Comparison of ENCODE assay signal across 8 mouse cellular contexts in genomic region chr6:29853213-29853899, GRCm38 (mm10).
DNase-seq lines count a peak whose midpoint lies in the region; ATAC-seq and TF ChIP-seq lines count a peak whose summit lies in the region.

No protein-coding gene starts in this region.

- H3K4me2 ChIP-seq in embryonic facial prominence, embryonic 15.5 days (replicated peaks) = peak overlapping the region; percentile 45
- peak overlapping the region; percentile 39 for H3K4me2 ChIP-seq in kidney, embryonic 14.5 days (replicated peaks; ENCODE audit: low read depth, low read length)
- peak overlapping the region; percentile 38 for H3K4me2 ChIP-seq in limb, embryonic 14.5 days (replicated peaks; ENCODE audit: low read depth, low read length, severe bottlenecking)
- peak overlapping the region; percentile 48 for H3K4me2 ChIP-seq in myocyte (ENCODE audit: low read depth)
- H3K4me2 ChIP-seq in stomach, embryonic 14.5 days (replicated peaks; ENCODE audit: low read depth, low read length) = peak overlapping the region; percentile 33

- no peaks in the 10 kb centered on the region for H3K36me3 ChIP-seq in embryonic facial prominence, embryonic 15.5 days
- no peaks in the 10 kb centered on the region for H3K36me3 ChIP-seq in heart, embryonic 10.5 days
- H3K36me3 ChIP-seq in kidney, embryonic 14.5 days (ENCODE audit: control insufficient read depth, insufficient read depth, low read length) = no peaks in the 10 kb centered on the region
- no peaks in the 10 kb centered on the region for H3K36me3 ChIP-seq in limb, embryonic 14.5 days (ENCODE audit: control insufficient read depth, insufficient read depth, low read length)
- no peaks in the 10 kb centered on the region for H3K36me3 ChIP-seq in myocyte (ENCODE audit: control insufficient read depth, insufficient read depth)
- no peaks in the 10 kb centered on the region for H3K36me3 ChIP-seq in stomach, embryonic 14.5 days (ENCODE audit: control insufficient read depth, insufficient read depth, low read length)

- H3K9me3 ChIP-seq in embryonic facial prominence, embryonic 15.5 days (replicated peaks) = no peaks in the 10 kb centered on the region
- H3K9me3 ChIP-seq in heart, embryonic 10.5 days = no peaks in the 10 kb centered on the region
- no peaks in the 10 kb centered on the region for H3K9me3 ChIP-seq in kidney, embryonic 14.5 days (ENCODE audit: control insufficient read depth, low read length)
- H3K9me3 ChIP-seq in limb, embryonic 14.5 days (ENCODE audit: control insufficient read depth, low read length) = no peaks in the 10 kb centered on the region
- H3K9me3 ChIP-seq in stomach, embryonic 14.5 days (ENCODE audit: control insufficient read depth, low read depth, low read length) = no peaks in the 10 kb centered on the region

- no peaks in the 10 kb centered on the region for H3K27me3 ChIP-seq in embryonic facial prominence, embryonic 15.5 days
- H3K27me3 ChIP-seq in heart, embryonic 10.5 days (ENCODE audit: insufficient read depth, poor library complexity, severe bottlenecking) = no peaks in the 10 kb centered on the region
- H3K27me3 ChIP-seq in kidney, embryonic 14.5 days (ENCODE audit: control insufficient read depth, insufficient read depth, low read length) = no peaks in the 10 kb centered on the region
- no peaks in the 10 kb centered on the region for H3K27me3 ChIP-seq in limb, embryonic 14.5 days (ENCODE audit: control insufficient read depth, insufficient read depth, low read length)
- H3K27me3 ChIP-seq in myocyte (ENCODE audit: control insufficient read depth, insufficient read depth, insufficient read length) = no peaks in the 10 kb centered on the region
- H3K27me3 ChIP-seq in stomach, embryonic 14.5 days (ENCODE audit: control insufficient read depth, insufficient read depth, low read length) = no peaks in the 10 kb centered on the region

- H3K27ac ChIP-seq in bone marrow macrophage, adult 2 months (ENCODE audit: insufficient read depth, low read depth, low read length) = no peak overlapping the region
- H3K27ac ChIP-seq in embryonic facial prominence, embryonic 15.5 days (replicated peaks) = no peak overlapping the region
- H3K27ac ChIP-seq in heart, embryonic 10.5 days = peak overlapping the region; percentile 74
- H3K27ac ChIP-seq in kidney, embryonic 14.5 days (ENCODE audit: low read depth, low read length) = no peak overlapping the region; the same call in 1 of the 2 replicates
- no peak overlapping the region for H3K27ac ChIP-seq in limb, embryonic 14.5 days (replicated peaks; ENCODE audit: low read depth, low read length)
- peak overlapping the region; percentile 76; the same call in 1 of the 2 replicates for H3K27ac ChIP-seq in stomach, embryonic 14.5 days (ENCODE audit: low read length)

- no peaks in the 10 kb centered on the region for H3K79me2 ChIP-seq in myocyte (ENCODE audit: control insufficient read depth, insufficient read depth)

- 23% methylated on average over 12 of the region's 12 CpGs for WGBS in embryonic facial prominence, embryonic 15.5 days
- 29% methylated on average over 12 of the region's 12 CpGs for WGBS in heart, embryonic 10.5 days
- WGBS in kidney, embryonic 14.5 days = 28% methylated on average over 12 of the region's 12 CpGs
- 28% methylated on average over 12 of the region's 12 CpGs for WGBS in limb, embryonic 14.5 days
- WGBS in stomach, embryonic 14.5 days = 20% methylated on average over 12 of the region's 12 CpGs

- no peak for ATAC-seq in embryonic facial prominence, embryonic 15.5 days (ENCODE audit: insufficient number of reproducible peaks, low FRiP score, low TSS enrichment, low read depth)
- ATAC-seq in kidney, embryonic 14.5 days (ENCODE audit: low FRiP score, low TSS enrichment) = peak; percentile 68; the same call in 1 of the 2 replicates
- ATAC-seq in limb, embryonic 14.5 days (ENCODE audit: low FRiP score, low read depth) = peak; percentile 44; the same call in 1 of the 2 replicates
- peak; percentile 86 for ATAC-seq in stomach, embryonic 14.5 days (ENCODE audit: insufficient number of reproducible peaks, insufficient read depth, low FRiP score, low read depth)

- no peak overlapping the region for H3K4me3 ChIP-seq in bone marrow macrophage, adult 2 months (ENCODE audit: insufficient read depth, low read length)
- H3K4me3 ChIP-seq in embryonic facial prominence, embryonic 15.5 days (replicated peaks) = peak overlapping the region; percentile 24
- peak overlapping the region; percentile 37 for H3K4me3 ChIP-seq in heart, embryonic 10.5 days
- H3K4me3 ChIP-seq in kidney, embryonic 14.5 days (ENCODE audit: low read length) = peak overlapping the region; percentile 7; the same call in 1 of the 2 replicates
- H3K4me3 ChIP-seq in limb, embryonic 14.5 days (replicated peaks; ENCODE audit: low read length) = 0 out of 2 replicates have a peak overlapping the region, but pooled peaks have one; percentile 8
- no peak overlapping the region for H3K4me3 ChIP-seq in myocyte
- no peak overlapping the region for H3K4me3 ChIP-seq in stomach, embryonic 14.5 days (ENCODE audit: low read depth, low read length)

- no peak overlapping the region for H3ac ChIP-seq in myocyte (ENCODE audit: control insufficient read depth, insufficient read length)

- TF ChIP-seq CTCF in bone marrow macrophage, adult 2 months (IDR thresholded peaks at IDR 0.05; ENCODE audit: low read depth, low read length) = peak; percentile 92

- H3K4me1 ChIP-seq in bone marrow macrophage, adult 2 months (ENCODE audit: control insufficient read depth, insufficient read depth, low read length) = peaks cover 10% of the 10 kb centered on the region
- H3K4me1 ChIP-seq in embryonic facial prominence, embryonic 15.5 days = peaks cover 4% of the 10 kb centered on the region; the same call in 1 of the 2 replicates
- H3K4me1 ChIP-seq in heart, embryonic 10.5 days = peaks cover 34% of the 10 kb centered on the region
- no peaks in the 10 kb centered on the region; the same call in 1 of the 2 replicates for H3K4me1 ChIP-seq in kidney, embryonic 14.5 days (ENCODE audit: control insufficient read depth, insufficient read depth, low read length)
- 0 out of 2 replicates have a peak, but pooled peaks cover 3% of the 10 kb centered on the region for H3K4me1 ChIP-seq in limb, embryonic 14.5 days (ENCODE audit: control insufficient read depth, insufficient read depth, low read length)
- peaks cover 3% of the 10 kb centered on the region; the same call in 1 of the 2 replicates for H3K4me1 ChIP-seq in stomach, embryonic 14.5 days (ENCODE audit: control insufficient read depth, insufficient read depth, low read length)

- peak; percentile 86 to 87 for DNase-seq in B cell, adult 2 months
- DNase-seq in heart, embryonic 10.5 days (ENCODE audit: low spot score) = peak; percentile 84
- DNase-seq in limb, embryonic 14.5 days (ENCODE audit: low spot score) = peak; percentile 85

- no peak for TF ChIP-seq POLR2A in bone marrow macrophage, adult 2 months (IDR thresholded peaks at IDR 0.05; ENCODE audit: borderline replicate concordance, low read depth, low read length)
- TF ChIP-seq POLR2A in limb, embryonic 14.5 days (IDR thresholded peaks at IDR 0.05; ENCODE audit: borderline replicate concordance, extremely low read depth, insufficient read depth, insufficient read length) = no peak
- no peak for TF ChIP-seq POLR2A in myocyte (IDR thresholded peaks at IDR 0.05; ENCODE audit: insufficient read length, low read depth)

- no peak overlapping the region for H3K9ac ChIP-seq in embryonic facial prominence, embryonic 15.5 days
- H3K9ac ChIP-seq in kidney, embryonic 14.5 days (ENCODE audit: low read depth, low read length) = no peak overlapping the region; the same call in 1 of the 2 replicates
- no peak overlapping the region for H3K9ac ChIP-seq in limb, embryonic 14.5 days (ENCODE audit: low read depth, low read length, severe bottlenecking)
- no peak overlapping the region for H3K9ac ChIP-seq in stomach, embryonic 14.5 days (replicated peaks; ENCODE audit: low read depth, low read length)

TF ChIP-seq in myocyte, 11 proteins besides CTCF, POLR2A, EP300 and RAD21:
- TF ChIP-seq SRF (IDR thresholded peaks at IDR 0.05; ENCODE audit: control insufficient read depth, insufficient read length, low read depth) (no peak), CEBPB (IDR thresholded peaks at IDR 0.05; ENCODE audit: insufficient read depth, poor library complexity, severe bottlenecking) (no peak), USF1 (IDR thresholded peaks at IDR 0.05; ENCODE audit: low read depth) (no peak), POLR2AphosphoS2 (IDR thresholded peaks at IDR 0.05; ENCODE audit: insufficient read length, low read depth) (no peak), MYOG (IDR thresholded peaks at IDR 0.05; ENCODE audit: control insufficient read depth in 1 of 3, insufficient read depth in 1 of 3, insufficient read length in 2 of 3, low read depth in 2 of 3) (no peak), E2F4 (IDR thresholded peaks at IDR 0.05; ENCODE audit: insufficient read depth) (no peak), REST (IDR thresholded peaks at IDR 0.05; ENCODE audit: insufficient read depth, insufficient read length) (no peak), MAX (IDR thresholded peaks at IDR 0.05; ENCODE audit: low read depth) (no peak), TCF12 (IDR thresholded peaks at IDR 0.05; ENCODE audit: insufficient read depth, poor library complexity, severe bottlenecking) (no peak), TCF3 (IDR thresholded peaks at IDR 0.05; ENCODE audit: insufficient read length, low read depth) (no peak), MYOD1 (IDR thresholded peaks at IDR 0.05; ENCODE audit: control insufficient read depth in 1 of 3, insufficient read length in 2 of 3, low read depth in 2 of 3) (no peak)

Comparison
In these comparisons a context has a peak if more than half of its experiments do, and no peak if none do; other contexts are left out.
1. H3K27ac ChIP-seq: peak in heart, embryonic 10.5 days (single experiment) and stomach, embryonic 14.5 days (single experiment); none in bone marrow macrophage, adult 2 months (single experiment), embryonic facial prominence, embryonic 15.5 days (single experiment), kidney, embryonic 14.5 days (single experiment) and limb, embryonic 14.5 days (single experiment).
2. H3K4me3 ChIP-seq: peak in embryonic facial prominence, embryonic 15.5 days (single experiment), heart, embryonic 10.5 days (single experiment), kidney, embryonic 14.5 days (single experiment) and limb, embryonic 14.5 days (single experiment); none in bone marrow macrophage, adult 2 months (single experiment), myocyte (single experiment) and stomach, embryonic 14.5 days (single experiment).
3. Peak in every context shown above with its lines, with median percentiles within 50 percentile points of each other: DNase-seq and H3K4me2 ChIP-seq.